Mouse (Mus musculus) liver, embryonic 14.5 days (tissue): ENCODE data around the gene Cyp2c70. TPM values are rescaled to one million over a fixed set of nuclear protein-coding genes. Genes with fewer than 3 reads are reported as not detected.

Experiments
- ATAC-seq: fragments of 200-750 bp; cut with Nextera tagmentation; 2 replicates; pipeline ENCODE4 v1.8.0; 2017; ENCODE audit warnings: moderate number of reproducible peaks, mild to moderate bottlenecking, moderate library complexity; ENCODE audit not compliant: insufficient read depth
- DNase-seq, 3 experiments: peaks; one replicate each; pipeline ENCODE4 v3.0.0-alpha.2; 2012 to 2013; ENCODE audit warnings: low read depth in 3 of 3, low spot score in 3 of 3
- H3K27ac ChIP-seq: fragments of 300-500 bp; sonication (generic); 2 replicates; pipeline ENCODE4 v1.5.1; 2014; ENCODE audit warnings: moderate library complexity, mild to moderate bottlenecking, control low read depth, inconsistent platforms
- H3K27me3 ChIP-seq: fragments of 300-500 bp; sonication (generic); 2 replicates; pipeline ENCODE4 v1.6.1; 2014; ENCODE audit warnings: mild to moderate bottlenecking, low read length, moderate library complexity; ENCODE audit not compliant: control insufficient read depth, insufficient read depth
- H3K36me3 ChIP-seq: fragments of 300-500 bp; sonication (generic); replicated peaks from 2 replicates; pipeline ENCODE4 v1.6.1; 2014; ENCODE audit warnings: low read depth; ENCODE audit not compliant: control insufficient read depth, insufficient read depth
- H3K4me1 ChIP-seq, 2 experiments: fragments of 200-500 bp in 1 of 2; fragments of 300-500 bp in 1 of 2; sonication (generic) in 1 of 2; replicated peaks; 2 replicates each; pipeline ENCODE4 v1.6.1; 2012 to 2014; ENCODE audit warnings: antibody characterized with exemption in 1 of 2, inconsistent platforms in 1 of 2, low read length in 1 of 2; ENCODE audit not compliant: control insufficient read depth in 2 of 2, insufficient read depth in 2 of 2
- H3K4me2 ChIP-seq: fragments of 300-500 bp; sonication (generic); 2 replicates; pipeline ENCODE4 v1.6.1; 2014; ENCODE audit warnings: low read depth, mild to moderate bottlenecking, control low read depth, moderate library complexity
- H3K4me3 ChIP-seq, 2 experiments: fragments of 200-500 bp in 1 of 2; fragments of 300-500 bp in 1 of 2; sonication (generic) in 1 of 2; 2 replicates each; pipeline ENCODE4 v1.5.1; 2012 to 2014; ENCODE audit warnings: low read depth in 2 of 2, low read length in 2 of 2, mild to moderate bottlenecking in 2 of 2, control low read depth in 1 of 2, inconsistent platforms in 1 of 2, moderate library complexity in 1 of 2; ENCODE audit not compliant: insufficient read depth in 1 of 2
- H3K9ac ChIP-seq: fragments of 300-500 bp; sonication (generic); replicated peaks from 2 replicates; pipeline ENCODE4 v1.6.1; 2014; ENCODE audit warnings: mild to moderate bottlenecking, control low read depth, moderate library complexity
- H3K9me3 ChIP-seq: fragments of 300-500 bp; sonication (generic); 2 replicates; pipeline ENCODE4 v1.6.1; 2016; ENCODE audit warnings: low read length, mixed read lengths; ENCODE audit not compliant: control insufficient read depth
- CTCF ChIP-seq: IDR thresholded peaks from 2 replicates; pipeline ENCODE4 v1.5.1; 2016; ENCODE audit warnings: antibody characterized with exemption, low read depth, control low read depth
- EP300 ChIP-seq: IDR thresholded peaks from 2 replicates; pipeline ENCODE4 v1.6.1; 2016; ENCODE audit warnings: antibody characterized with exemption, low read depth
- WGBS: fragments of 180-500 bp; shearing (Covaris S2); extraction: QIAGEN DNeasy Blood & Tissue Kit; methylation state at CpG from one replicate; pipeline ENCODE4 v1.1.7; 2014; ENCODE audit not compliant: insufficient replicate concordance; 5-methylcytosine and 5-hydroxymethylcytosine counted together
- polyA plus RNA-seq, 2 experiments: library from polyadenylated mRNA; depleted of rRNA in 1 of 2; stranded (reverse) in 1 of 2; unstranded in 1 of 2; fragments of >200 nt; fragmentation: Nextera tagmentation in 1 of 2; extraction: Ambion mirVana in 1 of 2; gene quantifications; 2 replicates each; pipeline versions ENCODE4 v1.2.1 to v1.2.3; 2012 to 2014

Gene Cyp2c70
- polyA plus RNA-seq (2012; rRNA removed) (2.7 and 3.6 TPM in 2 replicates), polyA plus RNA-seq (2014; fragmentation: Nextera tagmentation; extraction: Ambion mirVana) (9.6 and 12.1 TPM in 2 replicates)

- peak; percentile 15; the same call in 1 of the 2 replicates for ATAC-seq
- H3K4me1 ChIP-seq: no peaks in the 10 kb centered on the region; a peak in 1 of 4 replicates
- 54% methylated on average over 5 of the region's 5 CpGs for WGBS
- H3K9me3 ChIP-seq: no peaks in the 10 kb centered on the region
- H3K9ac ChIP-seq: no peak within 1 kb of the TSS
- no peaks in the 10 kb centered on the region for H3K36me3 ChIP-seq
- H3K27ac ChIP-seq: no peak within 1 kb of the TSS
- H3K4me3 ChIP-seq: no peak within 1 kb of the TSS
- no peaks in the 10 kb centered on the region for H3K27me3 ChIP-seq
- DNase-seq: peak; percentile 12 to 16 (median 15)
- peak within 1 kb of the TSS; percentile 11; the same call in 1 of the 2 replicates for H3K4me2 ChIP-seq
- TF ChIP-seq CTCF (no peak), EP300 (no peak)
Observed at GRCm38 (mm10) chr19:40187160-40187559, at the start of gene Cyp2c70. Cyp2c70 (minus strand) TSS chr19:40187333.

- no peaks in the 10 kb centered on the region for H3K27me3 ChIP-seq
- H3K9me3 ChIP-seq: no peaks in the 10 kb centered on the region
- no peak overlapping the region for H3K4me3 ChIP-seq
- H3K9ac ChIP-seq: no peak overlapping the region
- no peaks in the 10 kb centered on the region for H3K4me1 ChIP-seq
- WGBS: 81% methylated on average over 2 of the region's 2 CpGs
- DNase-seq (no peak), ATAC-seq (no peak)
- no peak overlapping the region for H3K4me2 ChIP-seq
- TF ChIP-seq CTCF (no peak), EP300 (no peak)
- H3K27ac ChIP-seq: no peak overlapping the region
- H3K36me3 ChIP-seq: no peaks in the 10 kb centered on the region
Observed at GRCm38 (mm10) chr19:40232560-40232959, 45.4 kb upstream of the Cyp2c70 start.

GRCm38 (mm10) chr19:40231825-40232541 is 44.9 kb upstream of the Cyp2c70 start:
- Histone ChIP-seq H3K4me3 (no peak overlapping the region), H3K4me1 (no peaks in the 10 kb centered on the region), H3K27ac (no peak overlapping the region), H3K9me3 (no peaks in the 10 kb centered on the region), H3K36me3 (no peaks in the 10 kb centered on the region), H3K4me2 (no peak overlapping the region), H3K9ac (no peak overlapping the region), H3K27me3 (no peaks in the 10 kb centered on the region)
- DNase-seq: no peak
- peak; percentile 56 for TF ChIP-seq CTCF
- no peak for TF ChIP-seq EP300
- ATAC-seq: no peak
- 58% methylated on average over 7 of the region's 7 CpGs for WGBS

- Histone ChIP-seq H3K36me3 (no peaks in the 10 kb centered on the region), H3K4me1 (no peaks in the 10 kb centered on the region), H3K27ac (no peak overlapping the region), H3K9ac (no peak overlapping the region), H3K4me2 (no peak overlapping the region), H3K27me3 (no peaks in the 10 kb centered on the region), H3K9me3 (no peaks in the 10 kb centered on the region), H3K4me3 (no peak overlapping the region)
- 85% methylated on average over 13 of the region's 13 CpGs for WGBS
- TF ChIP-seq CTCF (no peak), EP300 (no peak)
- no peak for ATAC-seq
- no peak for DNase-seq
Observed at GRCm38 (mm10) chr19:40231074-40231738, 44.1 kb upstream of the Cyp2c70 start.

GRCm38 (mm10) chr19:40226516-40227151 is 39.5 kb upstream of the Cyp2c70 start:
- no peak for DNase-seq

More at GRCm38 (mm10) chr19:40226516-40227151, 39.5 kb upstream of the Cyp2c70 start:
- no peaks in the 10 kb centered on the region for H3K27me3 ChIP-seq
- no peaks in the 10 kb centered on the region for H3K9me3 ChIP-seq
- no peak overlapping the region for H3K4me2 ChIP-seq
- WGBS: 72% methylated on average over 12 of the region's 12 CpGs
- TF ChIP-seq CTCF (no peak), EP300 (no peak)
- no peak for ATAC-seq
- no peak overlapping the region for H3K27ac ChIP-seq
- no peak overlapping the region for H3K9ac ChIP-seq
- H3K4me1 ChIP-seq: no peaks in the 10 kb centered on the region
- H3K36me3 ChIP-seq: no peaks in the 10 kb centered on the region; the same call in 1 of the 2 replicates
- no peak overlapping the region for H3K4me3 ChIP-seq
